Mouse (Mus musculus): ENCODE data around the gene Olfr523. TPM values are rescaled to one million over a fixed set of nuclear protein-coding genes. Genes with fewer than 3 reads are reported as not detected.

Olfr523 gene
- polyA plus RNA-seq, 1 experiment, result not detected

DNA sequence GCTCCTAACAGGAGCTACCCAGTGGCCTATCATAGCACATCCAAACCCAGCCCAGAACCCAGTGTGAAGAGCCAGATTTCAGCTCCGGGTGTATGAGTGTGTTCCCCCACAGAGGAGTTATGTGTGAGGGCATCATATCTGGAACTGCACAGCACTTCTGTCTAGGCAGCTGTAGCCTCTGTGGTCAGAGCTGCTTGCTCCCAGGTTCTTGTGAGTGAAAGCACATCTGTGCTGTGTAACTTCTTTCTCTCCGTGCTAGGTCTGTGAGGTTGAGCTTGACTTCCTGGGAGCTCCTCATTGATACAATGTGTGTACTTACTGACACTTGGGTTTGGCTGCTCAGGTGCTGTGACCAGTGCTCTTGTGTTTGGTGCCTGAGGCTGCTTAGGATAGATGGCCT, 19.8 kb downstream of the Olfr523 start:
- Histone ChIP-seq H3K27ac (replicated peaks; ENCODE audit: low read depth, low read length) (no peak overlapping the region), H3K4me3 (ENCODE audit: insufficient read depth, low read depth, low read length) (no peak overlapping the region), H3K4me1 (ENCODE audit: control insufficient read depth, insufficient read depth, insufficient read length, low read length) (no peaks in the 10 kb centered on the region)

DNA sequence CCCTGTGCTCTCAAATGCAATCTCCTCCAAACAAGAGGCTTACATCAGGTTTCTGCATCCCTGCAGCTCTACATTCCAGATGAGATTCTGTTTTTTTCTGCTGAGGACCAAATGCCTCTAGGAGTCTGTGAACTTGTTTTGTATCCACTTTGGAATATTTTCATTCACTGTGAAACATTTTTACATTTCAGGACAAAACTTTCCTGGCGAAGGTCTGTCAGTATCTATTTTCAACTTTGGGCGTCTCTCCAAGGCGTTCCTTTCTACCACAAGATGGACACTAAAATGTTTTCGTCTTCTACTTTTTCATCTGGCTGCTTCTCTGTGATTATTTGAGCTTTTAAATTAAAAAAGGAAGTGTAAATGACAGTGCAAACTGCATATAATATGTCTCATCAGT, 21.0 kb downstream of the Olfr523 start:
- H3K4me1 ChIP-seq (ENCODE audit: control insufficient read depth, insufficient read depth, insufficient read length, low read length), result no peaks in the 10 kb centered on the region
- H3K4me3 ChIP-seq (ENCODE audit: insufficient read depth, low read depth, low read length), result no peak overlapping the region

DNA sequence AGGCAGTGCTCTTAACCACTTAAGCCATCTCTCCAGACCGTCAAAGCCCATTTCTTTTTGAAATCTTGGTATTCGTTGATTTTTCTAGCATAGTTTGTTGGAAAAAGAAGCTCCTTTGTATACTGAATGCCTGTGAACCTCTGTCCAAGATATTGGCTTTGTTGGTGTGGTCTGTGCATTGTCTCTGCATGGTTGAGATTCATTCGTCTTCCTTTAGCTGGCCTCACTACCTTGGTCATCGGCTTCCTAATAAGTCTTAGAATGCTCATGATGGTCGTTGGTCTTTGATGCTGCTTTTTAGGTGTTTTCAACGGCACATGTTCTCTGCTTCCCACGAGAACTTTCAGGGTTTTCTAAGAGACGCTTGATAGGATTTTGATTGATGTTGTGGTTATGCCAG, 23.0 kb downstream of the Olfr523 start:
- H3K4me1 ChIP-seq (ENCODE audit: control insufficient read depth, insufficient read depth, insufficient read length, low read length), result no peaks in the 10 kb centered on the region
- no peak overlapping the region for H3K27ac ChIP-seq (replicated peaks; ENCODE audit: low read depth, low read length)
- H3K4me3 ChIP-seq (ENCODE audit: insufficient read depth, low read depth, low read length), result no peak overlapping the region

More for the DNA sequence above, 21.0 kb downstream of the Olfr523 start:
- no peak overlapping the region for H3K27ac ChIP-seq (replicated peaks; ENCODE audit: low read depth, low read length)

DNA sequence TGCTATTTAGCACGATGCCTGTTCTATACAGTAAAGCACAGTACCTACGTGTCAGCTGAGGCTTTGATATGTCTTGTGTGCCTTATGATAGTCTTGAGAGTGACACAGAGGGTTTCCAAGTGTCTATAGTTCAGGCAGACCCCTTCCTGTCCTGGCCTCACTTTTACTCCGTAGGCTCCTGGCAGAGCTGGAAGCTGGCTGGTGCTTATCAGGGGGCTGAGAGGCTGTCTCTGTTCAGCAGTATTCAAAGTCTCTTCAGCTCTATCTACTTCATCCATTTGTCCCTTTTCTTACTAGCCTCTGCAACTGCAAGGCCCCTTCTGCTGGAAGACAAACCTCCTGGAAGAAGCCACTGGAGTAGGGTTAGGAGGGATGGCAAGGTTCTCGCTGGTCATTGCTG, 28.1 kb downstream of the Olfr523 start:
- H3K4me1 ChIP-seq (ENCODE audit: control insufficient read depth, insufficient read depth, insufficient read length, low read length), result no peaks in the 10 kb centered on the region
- H3K27ac ChIP-seq (replicated peaks; ENCODE audit: low read depth, low read length), result no peak overlapping the region
- H3K4me3 ChIP-seq (ENCODE audit: insufficient read depth, low read depth, low read length), result no peak overlapping the region

DNA sequence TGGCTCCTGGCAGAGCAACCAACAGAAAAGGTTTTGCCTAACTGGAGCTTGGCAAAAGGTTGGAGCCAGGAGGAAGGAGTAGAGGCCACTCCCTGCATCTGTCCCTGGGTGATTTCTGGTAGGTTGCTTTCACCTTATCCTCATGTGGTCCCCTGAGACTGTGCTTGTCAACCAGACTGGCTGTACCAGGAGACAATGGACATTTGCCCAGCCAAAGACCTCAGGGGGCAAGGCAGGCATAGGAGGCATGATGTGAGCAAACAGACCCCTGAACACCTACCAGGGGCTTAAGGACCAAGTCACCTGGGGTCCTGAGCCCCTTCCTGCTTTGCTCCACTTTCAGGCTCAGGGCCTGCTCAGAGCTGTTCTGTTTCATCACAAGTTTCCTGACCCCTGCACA, 32.8 kb downstream of the Olfr523 start, which contains the start of gene Olfr524:
TSS of gene Olfr524 (minus strand) at position 101 of the 400 bp plus-strand sequence.
- no peak within 1 kb of the TSS for H3K27ac ChIP-seq (replicated peaks; ENCODE audit: low read depth, low read length)
- H3K4me3 ChIP-seq (ENCODE audit: insufficient read depth, low read depth, low read length), result no peak within 1 kb of the TSS
- no peaks in the 10 kb centered on the region for H3K4me1 ChIP-seq (ENCODE audit: control insufficient read depth, insufficient read depth, insufficient read length, low read length)

DNA sequence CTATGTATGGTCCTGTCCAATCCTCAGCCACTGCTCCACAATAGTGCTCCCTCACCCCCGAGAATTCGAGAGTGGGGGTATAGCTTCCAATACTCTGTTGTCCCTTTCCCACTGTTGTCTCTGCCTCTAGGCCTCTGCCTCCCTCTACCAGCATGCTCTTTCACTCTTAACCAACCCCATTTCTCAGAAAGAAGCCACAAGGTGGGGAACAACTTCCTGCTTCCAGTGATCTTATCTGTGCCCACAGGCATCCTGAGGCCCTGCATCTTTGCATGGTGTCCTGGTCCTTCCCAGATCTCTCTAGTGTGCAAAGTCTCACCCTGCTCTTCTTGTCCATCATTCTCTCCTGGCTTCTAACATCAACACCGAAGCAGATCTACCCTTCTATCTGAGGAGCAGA, 33.9 kb downstream of the Olfr523 start:
- Histone ChIP-seq H3K27ac (replicated peaks; ENCODE audit: low read depth, low read length) (no peak overlapping the region), H3K4me1 (ENCODE audit: control insufficient read depth, insufficient read depth, insufficient read length, low read length) (no peaks in the 10 kb centered on the region)

DNA sequence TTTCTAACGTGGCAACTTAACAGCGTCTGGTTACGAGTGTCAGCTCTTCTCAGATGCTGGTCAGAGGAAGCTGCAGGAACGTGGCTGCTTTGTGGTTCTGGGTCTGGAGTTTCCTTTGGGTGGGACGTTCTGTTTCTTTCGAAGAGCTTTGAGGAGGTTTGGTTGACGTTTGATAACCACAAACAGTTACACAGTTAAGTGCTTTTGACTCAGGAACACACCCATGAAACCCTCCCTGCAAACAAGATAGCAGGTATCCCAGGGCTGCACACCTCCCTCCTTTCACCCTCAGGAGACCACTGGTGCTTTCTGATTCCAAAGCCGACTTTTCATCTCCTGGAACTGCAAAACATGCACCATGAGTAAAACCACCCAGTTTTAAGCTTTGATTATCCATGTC, 35.1 kb downstream of the Olfr523 start:
- Histone ChIP-seq H3K4me3 (ENCODE audit: insufficient read depth, low read depth, low read length) (no peak overlapping the region), H3K4me1 (ENCODE audit: control insufficient read depth, insufficient read depth, insufficient read length, low read length) (no peaks in the 10 kb centered on the region), H3K27ac (replicated peaks; ENCODE audit: low read depth, low read length) (no peak overlapping the region)

More for the DNA sequence above, 33.9 kb downstream of the Olfr523 start:
- H3K4me3 ChIP-seq (ENCODE audit: insufficient read depth, low read depth, low read length), result no peak overlapping the region

DNA sequence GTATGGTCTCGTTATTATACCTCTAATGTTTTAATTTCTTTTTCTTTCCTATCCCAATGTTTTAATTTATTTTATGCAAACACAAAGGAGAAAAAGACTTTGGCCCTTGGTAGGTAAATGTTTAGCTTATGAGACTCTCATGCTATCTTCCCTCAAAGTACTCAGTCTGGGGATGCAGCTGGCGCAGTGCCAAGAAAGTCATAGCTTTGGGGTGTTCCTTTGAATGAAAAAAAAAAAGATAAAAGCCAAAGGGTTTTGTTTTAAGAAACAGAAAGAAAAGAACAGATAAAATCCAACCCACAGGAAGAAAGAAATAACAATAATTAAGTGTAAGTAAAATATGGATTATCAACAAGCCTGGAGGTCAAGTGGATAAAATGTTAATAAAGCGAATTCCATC, 35.7 kb downstream of the Olfr523 start:
- H3K27ac ChIP-seq (replicated peaks; ENCODE audit: low read depth, low read length), result no peak overlapping the region
- H3K4me1 ChIP-seq (ENCODE audit: control insufficient read depth, insufficient read depth, insufficient read length, low read length), result no peaks in the 10 kb centered on the region

DNA sequence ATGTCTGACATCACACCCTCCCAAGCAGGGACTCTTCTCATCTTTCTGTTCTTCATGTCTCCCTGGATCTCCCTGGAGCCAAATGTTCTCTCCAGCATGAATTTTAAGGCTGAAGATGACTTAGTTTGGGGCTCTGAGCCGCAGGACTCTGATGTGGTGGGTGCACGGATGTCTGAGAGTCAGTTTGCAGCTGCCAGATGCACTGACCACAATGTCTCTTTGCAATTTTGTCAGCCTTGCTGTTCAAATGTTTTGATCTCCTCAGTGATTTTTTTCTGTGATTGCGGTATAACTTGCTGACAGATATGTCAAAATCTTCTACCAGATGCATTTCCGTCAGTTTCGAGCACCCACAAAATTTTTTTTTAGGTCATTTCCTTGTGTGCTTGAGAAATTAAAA, 40.8 kb downstream of the Olfr523 start:
- no peaks in the 10 kb centered on the region for H3K4me1 ChIP-seq (ENCODE audit: control insufficient read depth, insufficient read depth, insufficient read length, low read length)
- H3K27ac ChIP-seq (replicated peaks; ENCODE audit: low read depth, low read length), result no peak overlapping the region

More for the DNA sequence above, 35.7 kb downstream of the Olfr523 start:
- no peak overlapping the region for H3K4me3 ChIP-seq (ENCODE audit: insufficient read depth, low read depth, low read length)

DNA sequence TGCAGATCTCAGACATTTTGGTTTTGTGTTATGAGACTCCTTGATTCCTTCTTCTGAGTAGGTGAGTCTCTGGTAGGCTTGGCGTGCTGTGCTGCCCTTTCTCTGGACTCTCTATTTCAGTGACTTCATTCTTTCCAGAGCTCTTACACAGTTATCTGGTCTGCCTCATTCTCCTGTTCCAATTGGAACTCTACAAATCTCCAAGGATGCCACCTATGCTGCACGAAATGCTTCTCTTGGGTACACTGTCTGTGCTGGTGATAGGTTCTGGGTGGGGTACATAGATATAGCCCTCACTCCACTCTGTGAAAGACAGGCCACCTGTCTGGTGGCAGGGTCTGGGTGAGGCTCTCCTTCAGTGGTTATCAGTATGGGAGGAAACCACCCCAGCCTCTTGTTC, 45.0 kb downstream of the Olfr523 start, which contains the start of gene Cd163l1:
TSS of gene Cd163l1 (plus strand) at position 301 of the 400 bp plus-strand sequence.
- no peak within 1 kb of the TSS for H3K27ac ChIP-seq (replicated peaks; ENCODE audit: low read depth, low read length)
- H3K4me1 ChIP-seq (ENCODE audit: control insufficient read depth, insufficient read depth, insufficient read length, low read length), result no peaks in the 10 kb centered on the region
- H3K4me3 ChIP-seq (ENCODE audit: insufficient read depth, low read depth, low read length), result no peak within 1 kb of the TSS

More for the DNA sequence above, 40.8 kb downstream of the Olfr523 start:
- no peak overlapping the region for H3K4me3 ChIP-seq (ENCODE audit: insufficient read depth, low read depth, low read length)

DNA sequence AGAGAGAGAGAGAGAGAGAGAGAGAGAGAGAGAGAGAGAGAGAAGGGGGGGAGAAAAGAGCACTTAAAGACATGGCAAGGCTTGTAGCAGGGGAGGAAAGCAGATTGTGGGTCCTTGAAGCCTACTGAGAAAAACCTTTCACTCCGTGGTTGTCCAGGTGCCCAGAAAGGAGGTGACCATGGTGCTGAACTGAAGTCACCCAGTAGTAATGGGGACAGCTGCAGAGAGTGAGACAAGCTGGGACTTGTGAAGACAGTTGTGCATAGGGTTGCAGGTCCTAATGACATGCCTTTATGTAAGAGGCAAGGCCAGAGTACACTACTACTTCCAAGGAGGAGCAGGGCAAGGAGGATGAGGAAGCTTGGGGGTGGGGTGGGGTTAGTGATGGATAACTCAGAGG, 46.3 kb downstream of the Olfr523 start:
- Histone ChIP-seq H3K4me1 (ENCODE audit: control insufficient read depth, insufficient read depth, insufficient read length, low read length) (no peaks in the 10 kb centered on the region), H3K4me3 (ENCODE audit: insufficient read depth, low read depth, low read length) (no peak overlapping the region), H3K27ac (replicated peaks; ENCODE audit: low read depth, low read length) (no peak overlapping the region)

DNA sequence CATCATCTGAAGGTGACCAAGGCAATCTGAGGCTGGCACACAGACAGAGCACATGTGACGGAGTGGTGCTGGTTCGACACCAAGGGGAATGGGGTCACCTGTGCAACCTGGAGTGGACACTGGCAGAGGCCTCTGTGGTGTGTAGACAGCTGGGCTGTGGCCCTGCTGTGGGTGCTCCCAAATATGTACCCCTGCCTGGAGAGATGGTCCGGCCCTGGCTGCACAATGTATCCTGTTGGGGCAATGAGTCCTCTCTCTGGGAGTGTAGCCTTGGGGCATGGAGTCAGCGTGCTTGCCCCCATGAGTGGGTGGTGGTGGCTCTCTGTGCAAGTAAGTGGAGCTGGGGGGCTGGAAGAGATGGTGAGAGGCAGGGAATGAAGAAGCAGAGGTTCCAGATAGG, 47.4 kb downstream of the Olfr523 start:
- Histone ChIP-seq H3K4me3 (ENCODE audit: insufficient read depth, low read depth, low read length) (no peak overlapping the region), H3K4me1 (ENCODE audit: control insufficient read depth, insufficient read depth, insufficient read length, low read length) (no peaks in the 10 kb centered on the region), H3K27ac (replicated peaks; ENCODE audit: low read depth, low read length) (no peak overlapping the region)

DNA sequence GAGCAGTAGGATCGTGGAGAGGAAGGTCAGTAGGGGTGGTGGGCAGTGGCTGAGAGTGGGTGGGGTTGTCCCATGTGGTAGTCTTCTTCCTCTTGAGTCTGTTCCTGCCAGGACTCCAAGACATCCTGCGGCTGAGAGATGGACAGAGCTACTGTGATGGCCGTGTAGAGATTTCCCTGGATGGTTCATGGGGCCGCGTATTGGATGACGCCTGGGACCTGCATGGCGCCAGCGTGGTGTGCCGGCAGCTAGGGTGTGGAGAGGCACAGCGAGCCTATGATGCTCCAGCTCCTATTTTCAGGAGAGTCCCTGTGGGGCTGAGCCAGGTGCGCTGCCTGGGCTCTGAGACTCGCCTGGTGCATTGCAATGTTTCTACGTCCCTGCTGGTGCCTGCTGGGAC, 51.2 kb downstream of the Olfr523 start:
- Histone ChIP-seq H3K4me1 (ENCODE audit: control insufficient read depth, insufficient read depth, insufficient read length, low read length) (no peaks in the 10 kb centered on the region), H3K4me3 (ENCODE audit: insufficient read depth, low read depth, low read length) (no peak overlapping the region)

More for the DNA sequence above, 51.2 kb downstream of the Olfr523 start:
- no peak overlapping the region for H3K27ac ChIP-seq (replicated peaks; ENCODE audit: low read depth, low read length)

Other genes starting within 250 kb of the Olfr523 start
- gene Utf1, start 229.4 kb upstream of the Olfr523 start, polyA plus RNA-seq (2012; ENCODE audit: insufficient read depth, insufficient read length, missing spikeins), result not detected in 2 replicates
- gene 6430531B16Rik, start 194.5 kb upstream of the Olfr523 start, polyA plus RNA-seq (2012; ENCODE audit: insufficient read depth, insufficient read length, missing spikeins), result not detected in 2 replicates
- 3.0 TPM in 1 of 2 replicates, not detected in the other for gene Adam8, start 180.7 kb upstream of the Olfr523 start, polyA plus RNA-seq (2012; ENCODE audit: insufficient read depth, insufficient read length, missing spikeins)
- 12.9 and 13.9 TPM in 2 replicates for gene Zfp511, start 136.8 kb upstream of the Olfr523 start, polyA plus RNA-seq (2012; ENCODE audit: insufficient read depth, insufficient read length, missing spikeins)
- 8.6 and 9.1 TPM in 2 replicates for gene Tubgcp2, start 136.5 kb upstream of the Olfr523 start, polyA plus RNA-seq (2012; ENCODE audit: insufficient read depth, insufficient read length, missing spikeins)
- gene Msx3, start 124.1 kb upstream of the Olfr523 start, polyA plus RNA-seq (2012; ENCODE audit: insufficient read depth, insufficient read length, missing spikeins), result not detected in 2 replicates
- gene Caly, start 90.7 kb upstream of the Olfr523 start, polyA plus RNA-seq (2012; ENCODE audit: insufficient read depth, insufficient read length, missing spikeins), result not detected in 2 replicates
- not detected in 2 replicates for gene Prap1, start 79.8 kb upstream of the Olfr523 start, polyA plus RNA-seq (2012; ENCODE audit: insufficient read depth, insufficient read length, missing spikeins)
- 211 and 236 TPM in 2 replicates for gene Fuom, start 70.8 kb upstream of the Olfr523 start, polyA plus RNA-seq (2012; ENCODE audit: insufficient read depth, insufficient read length, missing spikeins)
- 45.1 and 45.3 TPM in 2 replicates for gene Paox, start 57.4 kb upstream of the Olfr523 start, polyA plus RNA-seq (2012; ENCODE audit: insufficient read depth, insufficient read length, missing spikeins)
- 1,018 and 1,090 TPM in 2 replicates for gene Echs1, start 56.7 kb upstream of the Olfr523 start, polyA plus RNA-seq (2012; ENCODE audit: insufficient read depth, insufficient read length, missing spikeins)
- gene Mtg1, start 35.7 kb upstream of the Olfr523 start, polyA plus RNA-seq (2012; ENCODE audit: insufficient read depth, insufficient read length, missing spikeins), result 49.2 and 54.7 TPM in 2 replicates
- not detected in 2 replicates for gene Sprn, start 18.3 kb upstream of the Olfr523 start, polyA plus RNA-seq (2012; ENCODE audit: insufficient read depth, insufficient read length, missing spikeins)
- gene Olfr522, start 8.5 kb upstream of the Olfr523 start, polyA plus RNA-seq (2012; ENCODE audit: insufficient read depth, insufficient read length, missing spikeins), result not detected in 2 replicates
- not detected in 2 replicates for gene Olfr524, start 32.7 kb downstream of the Olfr523 start, polyA plus RNA-seq (2012; ENCODE audit: insufficient read depth, insufficient read length, missing spikeins)
- gene Cd163l1, start 45.0 kb downstream of the Olfr523 start, polyA plus RNA-seq (2012; ENCODE audit: insufficient read depth, insufficient read length, missing spikeins), result not detected in 2 replicates
- not detected in 2 replicates for gene 5830411N06Rik, start 74.1 kb downstream of the Olfr523 start, polyA plus RNA-seq (2012; ENCODE audit: insufficient read depth, insufficient read length, missing spikeins)
- not detected in 2 replicates for gene Olfr525, start 147.6 kb downstream of the Olfr523 start, polyA plus RNA-seq (2012; ENCODE audit: insufficient read depth, insufficient read length, missing spikeins)
- gene Olfr527, start 160.8 kb downstream of the Olfr523 start, polyA plus RNA-seq (2012; ENCODE audit: insufficient read depth, insufficient read length, missing spikeins), result not detected in 2 replicates
- not detected in 2 replicates for gene Olfr60, start 188.5 kb downstream of the Olfr523 start, polyA plus RNA-seq (2012; ENCODE audit: insufficient read depth, insufficient read length, missing spikeins)
- gene Olfr530, start 203.1 kb downstream of the Olfr523 start, polyA plus RNA-seq (2012; ENCODE audit: insufficient read depth, insufficient read length, missing spikeins), result not detected in 2 replicates
- gene Olfr531, start 229.7 kb downstream of the Olfr523 start, polyA plus RNA-seq (2012; ENCODE audit: insufficient read depth, insufficient read length, missing spikeins), result not detected in 2 replicates
- not detected in 2 replicates for gene Olfr532, start 248.4 kb downstream of the Olfr523 start, polyA plus RNA-seq (2012; ENCODE audit: insufficient read depth, insufficient read length, missing spikeins)